Mouse (Mus musculus): ENCODE measurements around the gene Tmod3. TPM values are rescaled to one million over a fixed set of nuclear protein-coding genes. Genes with fewer than 3 reads are reported as not detected.
A peak's percentile ranks its signal among the peaks of the same experiment; 100 is the strongest.

Tmod3 gene
- 10 to 100 TPM; 38.7 to 42.6 TPM for total RNA-seq (2021)

DNA sequence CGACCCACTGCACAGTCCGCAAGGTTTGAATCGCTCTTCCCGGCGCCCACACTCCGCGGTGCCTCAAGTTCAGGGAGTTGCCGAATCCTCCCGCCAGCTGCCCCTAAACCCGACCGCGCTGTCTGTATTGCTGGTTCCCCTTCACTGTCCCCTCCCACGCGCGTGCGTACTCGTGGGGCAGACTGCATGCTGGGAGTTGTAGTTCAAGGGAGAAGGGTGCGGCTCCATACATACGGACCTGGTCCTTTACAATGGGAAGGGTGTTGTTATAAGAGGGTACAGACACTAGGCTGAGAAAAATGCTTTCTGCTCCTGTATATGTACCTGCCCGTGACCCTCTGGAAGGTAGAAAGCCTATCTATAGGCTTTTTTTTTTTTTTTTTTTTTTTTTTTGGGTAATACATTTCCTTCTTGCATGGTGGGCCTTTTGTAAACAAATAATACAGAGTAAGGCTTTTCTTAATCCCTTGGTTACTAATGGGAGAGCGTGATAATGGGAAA lies at the start of gene Tmod3:
Gene Tmod3, minus strand, starts transcription at position 146 of the 501 bp plus-strand sequence.
- peak; percentile 92 to 96 for DNase-seq (ENCODE audit: extremely low spot score in 1 of 2, low spot score in 1 of 2)

DNA sequence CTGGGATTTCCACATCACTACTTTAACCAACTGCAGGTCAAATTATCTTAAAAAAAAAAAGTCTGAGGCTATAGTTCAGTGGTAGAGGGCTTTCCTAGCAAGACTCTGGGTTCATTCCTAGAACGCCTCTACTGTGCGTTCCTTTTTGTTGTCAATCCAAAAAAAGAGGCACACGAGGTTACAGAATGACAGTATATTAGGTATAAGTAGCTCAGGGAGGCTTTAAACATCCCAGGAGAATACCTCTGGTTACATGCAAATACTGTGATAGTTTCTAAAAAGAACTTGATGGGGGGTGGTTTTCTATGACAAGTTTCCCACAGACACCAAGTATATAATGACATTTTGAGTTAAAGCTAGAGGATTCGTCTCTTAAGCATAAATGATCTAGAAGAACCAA lies 48.0 kb upstream of the Tmod3 start:
- DNase-seq (ENCODE audit: extremely low spot score in 1 of 2, low spot score in 1 of 2) = no peak

DNA sequence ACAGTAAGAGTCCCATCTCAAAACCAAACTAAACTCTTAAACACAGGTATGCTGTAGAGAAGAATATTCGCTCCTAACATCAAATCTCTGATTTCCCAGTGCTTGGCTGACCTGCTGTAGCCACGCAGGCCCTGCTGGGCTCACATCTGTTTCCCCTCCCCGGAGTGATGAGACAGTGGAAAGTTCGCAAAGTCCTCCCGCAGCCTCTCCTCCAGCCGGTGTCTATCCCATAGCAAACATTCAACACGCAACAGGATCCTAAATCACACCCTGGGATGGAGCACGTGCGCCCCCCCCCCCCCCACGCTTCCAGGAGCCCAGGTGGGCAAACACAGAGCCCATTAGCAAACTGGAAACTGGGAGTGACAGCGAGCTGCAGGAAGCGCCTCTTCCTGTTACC lies 42.1 kb upstream of the Tmod3 start:
- no peak for DNase-seq (ENCODE audit: extremely low spot score in 1 of 2, low spot score in 1 of 2)

DNA sequence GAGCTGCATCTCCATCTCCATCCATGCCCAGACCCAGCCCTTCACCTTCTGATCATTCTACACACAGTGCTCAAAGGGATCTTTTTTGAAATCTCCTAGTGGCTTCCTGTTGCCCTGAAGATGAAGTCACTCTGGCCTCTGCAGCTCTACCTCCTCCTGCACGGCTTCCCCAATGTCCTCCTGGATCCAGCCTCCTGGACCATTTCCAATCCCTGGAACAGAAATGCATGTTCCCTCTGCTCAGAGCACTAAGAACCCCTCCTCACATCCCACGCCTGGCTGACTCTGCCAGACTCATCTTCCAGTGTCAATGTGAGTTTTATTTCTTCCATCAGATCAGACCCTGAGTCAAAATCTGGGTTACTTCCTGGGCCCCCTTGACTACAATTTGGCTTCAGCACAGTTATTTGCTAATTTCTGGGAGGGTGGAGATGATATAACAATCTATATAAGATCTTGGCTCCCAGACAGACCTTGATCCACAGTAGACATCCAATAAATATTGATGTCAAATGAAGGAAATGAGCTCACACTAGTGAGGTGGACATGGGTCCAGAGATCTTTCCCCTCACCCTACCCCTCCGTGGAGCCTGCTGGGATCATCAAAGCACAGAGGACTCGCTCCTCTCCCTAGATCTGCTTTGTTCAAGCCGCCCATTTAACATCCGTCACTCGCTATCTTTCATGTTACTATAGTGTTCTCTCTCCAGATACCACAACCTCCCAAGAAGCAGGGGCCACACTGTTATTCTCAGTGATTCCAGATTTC lies 40.9 kb upstream of the Tmod3 start:
- no peak for DNase-seq (ENCODE audit: extremely low spot score in 1 of 2, low spot score in 1 of 2)

DNA sequence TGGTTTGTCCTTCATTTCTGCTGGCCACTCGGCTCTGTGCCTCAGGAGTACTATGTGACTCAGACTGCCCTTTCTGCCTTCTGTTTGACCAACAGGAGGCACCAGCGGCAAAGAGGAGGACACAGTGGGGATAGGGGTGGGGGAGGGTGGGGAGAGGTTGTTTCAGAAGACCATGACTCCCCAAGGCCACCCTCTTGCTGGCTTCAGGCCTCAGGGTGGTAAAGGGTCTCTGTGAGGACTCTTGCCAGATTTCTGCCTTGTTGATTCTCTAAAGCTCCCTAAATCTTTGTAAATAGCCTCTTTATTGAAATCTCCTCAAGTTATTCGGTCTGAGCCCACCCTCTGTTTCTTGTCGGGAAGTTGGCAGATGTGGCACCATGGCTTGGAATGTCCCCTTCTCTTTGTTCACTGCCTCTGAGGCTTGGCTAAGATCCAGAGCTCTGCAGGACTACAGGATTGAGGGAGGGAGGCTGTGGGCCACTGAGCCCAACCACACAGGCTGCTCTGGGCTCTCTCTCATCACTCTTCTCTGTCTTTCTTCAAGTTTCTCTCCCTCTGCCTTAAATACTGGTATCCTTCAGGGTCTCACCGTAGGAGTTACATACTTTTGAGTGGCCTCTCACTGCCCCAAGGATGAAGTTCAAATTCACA lies 39.9 kb upstream of the Tmod3 start:
- DNase-seq (ENCODE audit: extremely low spot score in 1 of 2, low spot score in 1 of 2) = no peak

DNA sequence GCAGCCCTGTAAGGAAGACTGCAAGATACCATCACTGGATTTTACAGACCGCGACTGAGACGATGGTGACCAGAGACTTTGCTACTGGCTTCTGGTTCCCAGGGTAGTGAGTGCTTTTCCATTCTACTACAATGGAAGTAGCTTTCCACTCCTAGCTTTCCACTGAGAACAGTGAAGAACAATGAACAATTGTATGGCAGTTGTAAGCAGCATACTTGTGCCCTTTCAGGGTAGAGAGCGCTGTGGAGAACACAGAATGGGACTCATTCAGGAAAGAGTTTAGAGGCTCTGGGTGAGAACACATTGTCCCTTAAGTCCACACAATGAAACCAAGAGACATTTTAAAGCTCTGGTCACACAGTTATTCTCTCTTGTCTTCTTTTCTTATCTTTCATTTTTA lies 38.1 kb upstream of the Tmod3 start:
- no peak for DNase-seq (ENCODE audit: extremely low spot score in 1 of 2, low spot score in 1 of 2)

DNA sequence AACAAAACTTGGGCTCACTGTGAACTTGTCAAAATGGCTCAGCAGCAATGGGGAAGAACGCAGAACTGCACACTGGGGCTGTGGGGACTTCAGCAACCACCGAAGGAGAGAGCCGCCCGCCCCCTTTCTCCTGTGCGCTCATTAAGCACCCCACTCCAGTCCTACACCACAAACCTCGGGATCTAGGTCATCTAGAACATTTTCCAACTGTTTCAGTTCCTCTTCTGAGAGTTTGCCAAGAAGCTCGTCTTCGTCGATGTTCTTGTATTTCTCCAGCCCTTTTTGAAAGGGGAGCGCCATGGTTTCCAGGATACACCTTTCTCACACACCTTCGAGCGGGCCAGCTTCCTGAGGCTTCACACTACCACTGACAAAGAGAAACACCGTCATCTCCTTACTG lies 37.6 kb upstream of the Tmod3 start:
- DNase-seq (ENCODE audit: extremely low spot score in 1 of 2, low spot score in 1 of 2) = no peak

DNA sequence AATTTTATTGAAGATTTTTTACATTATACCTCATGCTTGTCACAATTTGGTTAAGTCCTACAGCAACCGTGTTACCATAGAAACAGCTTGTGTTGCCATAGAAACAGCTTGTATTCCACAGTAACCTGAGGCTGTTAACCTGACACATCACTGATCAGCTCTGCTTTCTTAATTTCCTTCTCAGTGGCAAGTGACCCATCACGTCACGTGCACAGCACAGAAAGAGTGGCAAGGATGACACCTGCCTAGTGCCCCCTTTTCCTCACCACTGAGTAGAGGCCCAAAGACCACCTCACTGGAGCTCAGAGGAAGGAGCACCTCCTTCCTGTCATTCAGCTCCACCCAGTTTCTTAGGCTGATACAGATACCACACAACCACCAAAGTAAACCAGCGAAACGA lies 34.0 kb upstream of the Tmod3 start:
- no peak for DNase-seq (ENCODE audit: extremely low spot score in 1 of 2, low spot score in 1 of 2)

DNA sequence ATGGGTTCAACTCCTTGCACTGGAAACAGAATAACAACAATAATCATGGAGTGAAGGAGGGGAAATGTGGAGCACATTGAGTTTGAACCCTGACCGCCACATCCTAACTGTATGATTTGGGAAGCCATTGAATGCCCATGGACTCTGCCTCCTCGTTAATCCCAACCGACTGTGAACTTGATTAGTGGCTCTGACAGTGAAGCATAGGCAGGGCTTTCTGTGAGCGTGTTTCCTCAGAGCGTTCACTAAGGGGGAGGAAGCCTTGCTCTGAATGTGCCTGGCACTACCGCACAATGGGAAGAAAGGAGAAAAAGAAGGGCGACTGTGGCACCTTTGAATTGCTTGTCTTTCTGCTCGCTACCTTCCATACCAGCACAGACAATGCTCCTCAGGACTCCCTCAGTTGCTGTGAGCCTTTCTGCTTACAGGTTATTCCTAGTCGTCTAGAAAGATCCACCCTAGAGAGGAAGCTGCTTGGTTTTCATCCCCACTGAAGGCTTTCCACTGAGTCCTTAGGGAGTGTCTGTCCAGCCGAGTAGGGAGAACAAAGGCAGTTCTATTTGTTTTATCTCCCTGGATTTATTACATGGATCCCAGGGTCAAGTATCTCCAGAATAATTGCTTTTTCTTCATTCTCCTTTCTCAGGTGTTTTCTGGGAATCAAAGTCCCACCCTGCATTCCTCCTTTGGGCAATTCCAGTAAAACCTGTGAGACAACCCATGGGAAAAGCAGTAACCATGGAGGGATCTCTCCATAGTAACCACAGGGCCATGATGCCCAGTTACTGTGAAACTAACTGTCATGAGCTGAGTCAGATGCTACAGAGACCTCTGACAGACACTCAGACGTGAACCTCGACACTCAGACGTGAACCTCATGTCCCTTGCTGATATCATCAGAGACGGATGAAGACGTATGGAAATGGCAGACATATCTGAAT lies 30.7 kb upstream of the Tmod3 start:
- no peak for DNase-seq (ENCODE audit: extremely low spot score in 1 of 2, low spot score in 1 of 2)

DNA sequence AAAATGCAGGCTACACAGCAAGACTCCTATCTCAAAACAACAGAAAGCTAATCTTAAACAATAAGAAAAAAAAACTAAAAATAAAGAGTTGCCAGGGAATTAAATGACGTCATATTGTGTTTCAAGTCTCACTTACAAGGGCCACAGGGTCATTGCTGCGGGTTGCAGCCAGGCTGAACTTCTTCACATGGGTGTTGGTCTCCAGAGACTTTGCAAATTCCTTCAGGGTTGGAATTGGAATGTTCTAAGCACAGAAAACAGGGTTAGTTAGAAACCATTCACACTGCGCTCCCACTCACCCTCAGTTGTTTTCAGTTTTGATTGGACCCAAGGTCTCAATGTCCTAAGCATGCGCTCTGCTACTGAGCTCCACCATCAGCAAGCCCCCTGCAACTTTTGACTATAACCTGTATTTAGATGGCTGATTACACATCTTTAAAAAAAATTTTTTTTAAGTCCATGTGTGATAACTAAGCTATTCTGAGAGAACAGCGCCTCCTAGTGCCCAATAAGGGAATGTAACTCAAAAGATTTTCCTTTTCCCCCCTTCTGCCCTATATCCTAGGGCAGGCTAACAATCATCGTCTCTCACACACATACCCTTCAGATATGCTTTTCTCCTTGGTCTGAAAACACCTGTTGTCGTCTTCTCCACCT lies 22.4 kb upstream of the Tmod3 start:
- no peak for DNase-seq (ENCODE audit: extremely low spot score in 1 of 2, low spot score in 1 of 2)

DNA sequence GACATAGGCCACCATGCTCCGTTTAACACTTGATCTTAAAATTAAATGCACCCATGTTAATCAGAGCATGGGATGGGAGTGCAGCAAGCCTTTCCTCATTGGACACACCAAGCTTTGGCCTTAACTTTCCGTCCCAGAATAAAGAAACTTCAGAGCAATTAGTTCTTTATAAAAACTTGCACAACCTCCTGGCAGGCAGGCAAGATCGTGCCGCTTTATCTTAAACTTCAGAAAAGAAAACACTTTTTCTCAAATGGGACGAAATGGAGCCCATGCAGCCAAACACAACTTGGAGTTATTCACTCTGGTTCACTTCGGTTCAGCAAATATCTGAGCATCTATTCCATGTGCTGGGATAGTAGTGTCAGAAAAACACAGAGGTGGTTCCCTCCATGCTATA lies 19.9 kb upstream of the Tmod3 start:
- no peak for DNase-seq (ENCODE audit: extremely low spot score in 1 of 2, low spot score in 1 of 2)

DNA sequence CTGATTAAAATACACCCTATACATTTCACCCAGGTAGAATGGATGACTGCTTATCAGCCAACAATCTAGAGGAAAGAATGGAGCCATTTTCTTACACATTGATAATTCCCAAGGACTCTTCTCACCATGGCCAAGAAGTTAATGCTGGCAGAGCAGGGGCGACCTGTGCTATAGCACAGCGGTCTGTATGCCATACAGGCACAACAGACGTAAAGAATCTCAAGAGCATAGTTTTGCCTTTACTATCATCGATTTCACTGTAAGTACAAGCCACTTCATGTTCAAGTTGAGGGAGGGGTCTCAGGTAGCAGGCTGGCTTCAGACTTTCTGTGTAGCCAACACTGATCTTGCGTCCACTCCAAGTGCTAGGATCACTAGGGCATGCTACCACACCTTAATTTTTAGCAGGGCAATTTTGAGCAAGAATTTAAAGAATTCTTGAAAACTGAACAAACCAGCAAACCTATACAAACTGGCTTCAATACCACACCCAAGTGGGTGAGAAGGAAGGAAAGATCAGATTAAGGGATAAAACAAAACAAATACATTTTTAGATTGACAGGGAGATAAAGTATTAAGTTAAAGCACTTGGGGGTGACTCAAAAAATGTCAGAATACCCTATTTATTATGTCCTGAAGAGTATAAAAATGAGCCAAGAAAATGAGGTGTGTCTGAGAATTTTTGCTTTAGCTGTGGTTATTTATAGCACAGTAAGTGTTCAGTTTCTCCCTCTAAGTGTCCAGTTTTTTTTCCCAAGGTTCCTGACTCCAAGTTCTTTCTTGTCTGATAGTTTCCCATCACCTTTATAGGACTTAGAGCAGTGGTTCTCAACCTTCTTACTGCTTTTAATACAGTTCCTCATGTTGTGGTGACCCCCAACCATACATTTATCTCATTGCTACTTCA lies 11.8 kb upstream of the Tmod3 start:
- no peak for DNase-seq (ENCODE audit: extremely low spot score in 1 of 2, low spot score in 1 of 2)

DNA sequence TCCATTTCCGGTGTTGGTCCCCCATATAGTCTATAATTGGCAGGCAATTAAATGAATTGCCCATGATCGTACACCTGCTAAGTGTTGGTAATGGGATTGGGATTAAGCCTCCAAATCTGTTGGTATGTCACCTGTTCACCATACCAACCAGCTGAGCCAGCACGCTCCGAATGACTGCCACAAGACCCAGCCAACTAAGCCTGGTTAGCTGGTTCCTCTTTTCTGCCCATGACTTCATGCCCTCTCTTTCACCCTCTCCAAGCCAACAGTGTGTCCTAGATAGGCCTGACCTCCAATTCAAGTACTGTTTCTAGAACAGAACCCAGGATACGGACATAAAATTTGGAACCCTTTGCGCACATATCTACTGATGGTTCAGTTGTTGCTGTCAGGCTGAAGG lies 8.9 kb upstream of the Tmod3 start:
- no peak for DNase-seq (ENCODE audit: extremely low spot score in 1 of 2, low spot score in 1 of 2)

DNA sequence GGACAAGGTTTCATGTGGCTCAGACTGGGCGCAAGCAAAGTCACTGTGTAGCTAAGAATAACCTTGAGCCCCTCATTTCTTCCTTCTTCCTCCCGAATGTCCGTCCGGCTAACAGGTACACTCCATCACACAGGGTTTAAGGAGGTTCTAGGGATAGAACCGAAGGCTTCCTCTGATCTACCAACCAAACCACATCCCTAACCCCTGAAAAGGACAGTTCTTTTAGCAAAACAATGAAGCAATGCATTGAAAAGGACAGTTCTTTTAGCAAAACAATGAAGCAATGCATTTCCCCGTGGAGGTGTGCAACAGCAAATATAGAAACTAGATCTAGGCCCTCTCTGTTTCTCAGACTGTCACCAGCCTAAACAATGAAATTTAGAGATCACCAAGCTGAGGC lies 5.4 kb upstream of the Tmod3 start:
- no peak for DNase-seq (ENCODE audit: extremely low spot score in 1 of 2, low spot score in 1 of 2)

DNA sequence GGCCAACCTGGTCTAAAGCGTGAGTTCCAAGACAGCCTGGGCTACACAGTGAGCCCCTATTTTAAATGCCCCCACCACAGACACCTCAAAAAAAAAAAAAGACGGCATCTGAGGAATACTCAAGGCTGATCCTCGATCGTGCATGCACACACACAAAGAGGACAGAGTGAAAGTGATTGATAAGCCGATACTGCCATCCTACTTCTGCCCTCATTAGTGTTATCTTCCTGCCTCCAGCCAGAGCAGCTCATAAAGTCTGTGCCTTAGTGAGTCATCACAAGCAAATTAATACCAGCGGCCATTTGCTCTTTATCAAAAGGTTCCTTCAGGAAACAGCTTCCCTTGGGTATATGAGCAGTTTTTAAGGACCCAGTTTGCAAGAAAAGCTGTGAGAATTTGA lies 4.2 kb upstream of the Tmod3 start:
- DNase-seq (ENCODE audit: extremely low spot score in 1 of 2, low spot score in 1 of 2) = no peak

DNA sequence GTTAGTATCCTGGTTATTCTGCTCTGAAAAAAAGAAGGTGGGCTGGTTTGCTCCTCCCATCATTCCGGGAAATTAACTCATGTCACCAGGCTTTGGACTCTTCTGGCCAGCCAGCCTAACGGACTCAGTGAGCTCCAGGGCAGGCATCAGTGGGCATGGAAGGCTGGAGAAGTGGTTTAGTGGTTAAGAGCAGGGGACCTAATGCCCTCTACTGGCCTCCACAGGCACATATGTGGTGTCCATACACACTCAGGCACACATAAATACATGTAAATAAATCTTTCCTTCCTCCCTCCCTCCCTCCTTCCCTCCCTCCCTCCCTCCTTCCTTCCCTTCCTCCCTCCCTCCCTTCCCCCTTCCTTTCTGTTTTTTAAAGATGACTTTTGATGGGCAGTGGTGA lies 3.7 kb upstream of the Tmod3 start:
- DNase-seq (ENCODE audit: extremely low spot score in 1 of 2, low spot score in 1 of 2) = no peak

DNA sequence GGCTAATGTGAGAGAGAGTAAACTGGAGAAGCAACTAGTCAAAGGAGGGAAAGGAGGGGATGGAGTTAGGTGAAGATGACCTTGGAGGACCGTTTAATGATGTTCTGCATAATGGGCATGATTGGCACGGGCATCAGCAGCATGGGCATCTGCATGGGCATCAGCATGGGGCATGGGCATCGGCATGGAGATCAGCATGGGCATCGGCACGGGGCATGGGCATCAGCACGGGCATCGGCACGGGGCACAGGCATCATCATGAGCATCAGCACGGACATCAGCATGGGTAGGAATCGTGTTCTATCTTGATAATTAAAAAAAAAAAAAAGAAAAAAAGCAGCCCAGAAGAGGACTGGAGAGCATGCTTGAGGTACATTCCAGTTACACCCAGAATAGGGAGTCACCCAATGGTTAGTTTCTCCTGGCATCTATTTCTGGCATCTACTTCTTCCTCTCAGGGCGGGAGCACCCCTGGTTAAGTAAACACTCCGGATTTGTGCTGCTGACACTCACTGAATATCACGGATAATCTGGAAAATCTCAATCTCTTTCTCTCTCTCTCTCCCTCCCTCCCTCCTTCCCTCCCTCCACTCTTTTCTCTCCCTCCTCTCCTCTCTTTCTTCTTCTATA lies 1.7 kb upstream of the Tmod3 start:
- DNase-seq (ENCODE audit: extremely low spot score in 1 of 2, low spot score in 1 of 2) = no peak

DNA sequence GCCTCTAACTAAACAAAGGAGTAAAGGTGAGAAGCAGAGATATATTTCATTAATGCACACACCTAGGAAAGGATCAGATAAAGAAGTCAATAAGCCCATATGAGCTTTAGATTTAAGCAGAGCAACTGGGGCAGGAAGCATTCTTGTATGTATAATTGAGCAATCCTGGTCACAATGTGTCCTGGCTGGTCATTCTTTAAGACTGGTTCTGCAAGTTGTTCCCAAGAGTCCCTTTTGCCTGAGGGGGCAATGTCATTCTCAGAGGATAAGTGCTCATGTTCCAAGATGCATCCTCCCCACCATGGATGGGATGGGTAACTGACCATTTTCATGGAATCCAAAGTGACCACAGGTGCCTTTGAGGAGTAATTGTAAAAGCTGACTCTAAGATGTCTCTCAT lies 896 bp upstream of the Tmod3 start:
- no peak for DNase-seq (ENCODE audit: extremely low spot score in 1 of 2, low spot score in 1 of 2)
